Mouse (Mus musculus) neural tube, embryonic 10.5 days (tissue): ENCODE results near the gene Keg1.

Experiments
- DNase-seq: peaks from one replicate; pipeline ENCODE4 v3.0.0-alpha.2; 2017; ENCODE audit warnings: low spot score; ENCODE audit errors: extremely low spot score

Keg1 gene

DNA sequence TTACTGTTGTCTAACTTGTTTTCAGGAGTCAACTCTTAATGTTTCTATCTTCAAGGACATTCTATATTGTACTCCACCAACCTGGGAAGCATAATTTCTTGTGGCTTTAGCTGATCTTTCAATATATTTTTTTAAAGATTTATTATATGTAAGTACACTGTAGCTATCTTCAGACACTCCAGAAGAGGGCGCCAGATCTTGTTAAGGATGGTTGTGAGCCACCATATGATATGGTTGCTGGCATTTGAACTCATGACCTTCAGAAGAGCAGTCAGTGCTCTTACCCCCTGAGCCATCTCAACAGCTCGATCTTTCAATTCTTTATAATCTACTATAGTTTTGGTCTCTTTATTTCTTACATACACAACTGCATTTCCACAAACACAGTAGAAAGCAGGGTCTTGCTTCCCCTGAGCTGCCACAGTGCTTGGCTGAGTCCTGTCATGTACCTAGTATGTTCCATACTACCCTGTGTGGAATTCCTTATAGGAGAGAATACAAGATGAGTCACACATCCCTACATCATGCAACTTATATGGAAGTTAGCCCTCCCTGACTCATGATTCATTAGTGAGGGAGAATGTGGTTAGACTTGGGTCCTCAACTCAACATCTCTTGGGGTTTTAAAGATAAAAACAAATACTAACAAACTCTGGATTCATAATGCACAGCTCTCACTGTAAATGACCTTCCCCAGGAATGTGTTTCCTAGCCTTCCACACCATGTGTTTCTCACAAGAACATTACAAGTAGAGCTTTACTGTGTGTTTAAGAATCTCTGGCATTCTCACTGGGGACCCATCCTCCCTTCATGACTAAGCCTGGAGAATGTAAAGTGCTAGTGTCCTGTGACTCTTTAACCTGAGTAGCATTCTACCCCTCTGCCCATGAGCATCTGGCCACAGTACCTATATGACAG lies 66.9 kb downstream of the Keg1 start:
- no peak for DNase-seq

DNA sequence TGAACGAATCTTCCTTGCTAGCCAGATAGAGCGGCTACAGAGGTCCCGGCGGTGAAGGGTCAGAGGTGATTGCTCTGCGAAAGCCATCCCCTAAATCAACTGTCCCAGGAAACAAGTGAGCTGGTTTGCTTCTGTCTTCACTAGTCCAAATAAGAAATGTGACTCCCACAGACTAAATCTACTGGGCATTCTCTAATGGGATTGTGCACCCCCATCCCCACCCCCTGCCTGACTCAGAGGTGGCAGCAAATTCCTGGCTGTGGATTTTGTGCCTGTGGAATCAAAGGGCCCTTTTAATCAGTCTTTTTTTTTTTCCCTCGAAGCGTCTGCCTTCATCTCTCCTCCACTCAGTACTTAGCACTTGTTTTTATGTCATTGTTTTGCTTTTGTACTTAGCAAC lies 69.7 kb downstream of the Keg1 start, which contains the start of gene Cntf:
Gene Cntf, minus strand, starts transcription at position 325 of the 400 bp plus-strand sequence.
- peak; percentile 18 for DNase-seq
